Mouse (Mus musculus): ENCODE data around the gene Slc43a1. TPM values are rescaled to one million over a fixed set of nuclear protein-coding genes. Genes with fewer than 3 reads are reported as not detected.

Slc43a1 gene
- polyA plus RNA-seq, 2 experiments = 18.5 to 25.8 TPM

GRCm38 (mm10) chr2:84826488-84827282 is 12.0 kb upstream of the Slc43a1 start, which contains the start of gene Timm10:
Gene Timm10 (plus strand): TSS chr2:84826997.
- WGBS = under 1% methylated on average over 34 of the region's 34 CpGs
- Histone ChIP-seq H3K9me3 (ENCODE audit: control insufficient read depth, low read length) (no peaks in the 10 kb centered on the region), H3K27me3 (ENCODE audit: control insufficient read depth, insufficient read depth, low read length) (no peaks in the 10 kb centered on the region), H3K36me3 (ENCODE audit: control insufficient read depth, insufficient read depth, low read length) (peaks cover 7% of the 10 kb centered on the region), H3K4me3 (replicated peaks; ENCODE audit: low read length) (peak within 1 kb of the TSS; percentile 83), H3K4me1 (ENCODE audit: control insufficient read depth, insufficient read depth, low read length) (peaks cover 7% of the 10 kb centered on the region; the same call in 1 of the 2 replicates), H3K9ac (ENCODE audit: low read depth, low read length, severe bottlenecking) (peak within 1 kb of the TSS; percentile 63), H3K27ac (replicated peaks; ENCODE audit: low read depth, low read length) (no peak within 1 kb of the TSS; the same call in 1 of the 2 replicates), H3K4me2 (replicated peaks; ENCODE audit: low read depth, low read length, severe bottlenecking) (peak within 1 kb of the TSS; percentile 92)
- ATAC-seq (ENCODE audit: low FRiP score, low read depth) = peak; percentile 95
- peak; percentile 97 for DNase-seq (ENCODE audit: low spot score)
- 0 out of 2 replicates have a peak, but pooled peaks have one; percentile 4 for TF ChIP-seq POLR2A (IDR thresholded peaks at IDR 0.05; ENCODE audit: borderline replicate concordance, extremely low read depth, insufficient read depth, insufficient read length)

DNA sequence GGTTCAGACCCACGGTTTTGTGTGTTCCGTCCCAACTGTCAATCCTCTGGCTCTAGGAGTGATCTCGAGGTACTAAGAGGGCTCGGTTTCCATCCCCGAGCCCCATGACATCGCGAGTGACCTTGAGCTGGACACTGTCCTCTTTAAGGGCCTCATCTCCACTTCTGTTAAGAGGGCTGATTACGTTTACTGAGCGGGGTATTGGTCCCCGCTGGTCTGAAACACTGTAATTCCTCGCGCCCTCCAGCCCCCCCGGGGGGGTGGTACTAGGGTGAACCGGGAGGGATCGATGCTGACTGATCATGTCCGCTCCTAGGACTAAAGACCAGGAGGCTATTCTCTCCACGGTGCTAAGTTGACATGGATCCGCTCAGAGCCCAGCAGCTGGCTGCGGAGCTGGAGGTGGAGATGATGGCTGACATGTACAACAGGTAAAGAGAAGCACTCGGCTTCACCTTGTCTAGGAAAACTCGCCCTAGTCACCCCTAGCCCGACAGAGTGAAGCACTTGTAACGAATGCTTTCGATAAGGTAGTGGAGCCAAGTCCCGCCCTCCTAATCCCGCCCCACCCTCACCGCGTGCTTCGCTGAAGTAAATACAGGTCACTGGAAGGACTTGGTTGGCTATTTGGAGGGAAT is 11.2 kb upstream of the Slc43a1 start:
- Histone ChIP-seq H3K36me3 (ENCODE audit: control insufficient read depth, insufficient read depth, low read length) (peaks cover 7% of the 10 kb centered on the region), H3K9me3 (ENCODE audit: control insufficient read depth, low read length) (no peaks in the 10 kb centered on the region), H3K27ac (replicated peaks; ENCODE audit: low read depth, low read length) (no peak overlapping the region), H3K4me2 (replicated peaks; ENCODE audit: low read depth, low read length, severe bottlenecking) (peak overlapping the region; percentile 92), H3K4me3 (replicated peaks; ENCODE audit: low read length) (peak overlapping the region; percentile 83), H3K9ac (ENCODE audit: low read depth, low read length, severe bottlenecking) (peak overlapping the region; percentile 63), H3K4me1 (ENCODE audit: control insufficient read depth, insufficient read depth, low read length) (peaks cover 7% of the 10 kb centered on the region; the same call in 1 of the 2 replicates), H3K27me3 (ENCODE audit: control insufficient read depth, insufficient read depth, low read length) (no peaks in the 10 kb centered on the region)
- ATAC-seq (ENCODE audit: low FRiP score, low read depth) (no peak), DNase-seq (ENCODE audit: low spot score) (no peak)
- TF ChIP-seq POLR2A (IDR thresholded peaks at IDR 0.05; ENCODE audit: borderline replicate concordance, extremely low read depth, insufficient read depth, insufficient read length) = no peak
- 1% methylated on average over 29 of the region's 29 CpGs for WGBS

DNA sequence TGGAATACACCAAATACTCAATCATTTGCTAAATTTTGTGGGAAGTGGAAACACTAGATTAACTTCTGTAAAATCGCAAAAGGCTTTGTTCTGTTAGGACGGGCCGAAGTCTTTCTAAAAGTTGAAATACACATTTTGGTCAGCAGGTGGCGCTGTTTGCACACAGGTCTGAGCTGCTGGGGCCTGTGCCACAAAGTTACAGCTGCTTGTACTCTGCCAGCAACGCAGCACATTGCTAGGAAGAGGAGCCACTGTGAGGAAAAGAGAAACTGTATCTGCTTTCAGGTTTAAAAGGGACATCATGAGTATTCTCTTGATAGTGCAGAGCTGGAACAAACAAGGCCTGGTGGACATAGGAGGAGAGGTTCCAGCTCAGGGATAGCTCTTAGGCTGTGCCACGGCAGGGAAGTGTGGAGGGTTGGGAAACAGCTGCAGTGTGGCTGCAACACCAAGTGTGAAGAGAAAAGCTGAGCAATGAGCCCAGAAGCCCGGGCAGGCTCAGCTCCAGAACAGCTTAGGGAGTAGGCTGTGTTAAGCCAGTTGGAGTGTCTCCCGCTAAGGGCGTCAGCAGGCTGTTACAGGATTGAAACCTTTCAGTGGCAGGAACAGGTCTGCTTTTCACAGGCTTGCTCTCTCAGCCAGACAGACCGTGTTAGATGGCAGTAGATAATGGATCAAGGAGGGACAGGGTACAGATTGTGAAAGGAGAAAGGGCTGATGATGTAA is 6.8 kb upstream of the Slc43a1 start:
- Histone ChIP-seq H3K4me1 (ENCODE audit: control insufficient read depth, insufficient read depth, low read length) (peaks cover 7% of the 10 kb centered on the region; the same call in 1 of the 2 replicates), H3K27me3 (ENCODE audit: control insufficient read depth, insufficient read depth, low read length) (no peaks in the 10 kb centered on the region), H3K27ac (replicated peaks; ENCODE audit: low read depth, low read length) (no peak overlapping the region), H3K4me2 (replicated peaks; ENCODE audit: low read depth, low read length, severe bottlenecking) (no peak overlapping the region), H3K36me3 (ENCODE audit: control insufficient read depth, insufficient read depth, low read length) (peaks cover 7% of the 10 kb centered on the region), H3K9me3 (ENCODE audit: control insufficient read depth, low read length) (no peaks in the 10 kb centered on the region), H3K4me3 (replicated peaks; ENCODE audit: low read length) (no peak overlapping the region), H3K9ac (ENCODE audit: low read depth, low read length, severe bottlenecking) (no peak overlapping the region; the same call in 1 of the 2 replicates)
- peak; percentile 72 for ATAC-seq (ENCODE audit: low FRiP score, low read depth)
- 32% methylated on average over 10 of the region's 10 CpGs for WGBS
- DNase-seq (ENCODE audit: low spot score) = peak; percentile 89
- no peak for TF ChIP-seq POLR2A (IDR thresholded peaks at IDR 0.05; ENCODE audit: borderline replicate concordance, extremely low read depth, insufficient read depth, insufficient read length)

GRCm38 (mm10) chr2:84837107-84837506 is 1.5 kb upstream of the Slc43a1 start:
- Histone ChIP-seq H3K4me1 (ENCODE audit: control insufficient read depth, insufficient read depth, low read length) (peaks cover 20% of the 10 kb centered on the region), H3K9ac (ENCODE audit: low read depth, low read length, severe bottlenecking) (no peak overlapping the region), H3K4me2 (replicated peaks; ENCODE audit: low read depth, low read length, severe bottlenecking) (no peak overlapping the region), H3K9me3 (ENCODE audit: control insufficient read depth, low read length) (no peaks in the 10 kb centered on the region), H3K36me3 (ENCODE audit: control insufficient read depth, insufficient read depth, low read length) (no peaks in the 10 kb centered on the region), H3K4me3 (replicated peaks; ENCODE audit: low read length) (no peak overlapping the region), H3K27ac (replicated peaks; ENCODE audit: low read depth, low read length) (no peak overlapping the region), H3K27me3 (ENCODE audit: control insufficient read depth, insufficient read depth, low read length) (no peaks in the 10 kb centered on the region)
- no peak for DNase-seq (ENCODE audit: low spot score)
- ATAC-seq (ENCODE audit: low FRiP score, low read depth) = no peak
- 45% methylated on average over 8 of the region's 8 CpGs for WGBS
- no peak for TF ChIP-seq POLR2A (IDR thresholded peaks at IDR 0.05; ENCODE audit: borderline replicate concordance, extremely low read depth, insufficient read depth, insufficient read length)

Measured in limb, embryonic 14.5 days (tissue).